Mouse (Mus musculus) intestine, postnatal 0 days (tissue): ENCODE results near the gene Olfr222. TPM values are rescaled to one million over a fixed set of nuclear protein-coding genes. Genes with fewer than 3 reads are reported as not detected.

ENCODE experiments used
- ATAC-seq: fragments of 200-750 bp; cut with Nextera tagmentation; 2 replicates; pipeline ENCODE4 v1.8.0; 2017; ENCODE audit warnings: mild to moderate bottlenecking, moderate TSS enrichment, moderate library complexity
- H3K27ac ChIP-seq: fragments of 300-500 bp; sonication (generic); 2 replicates; pipeline ENCODE4 v1.5.1; 2014; ENCODE audit warnings: mild to moderate bottlenecking, low read depth, low read length, moderate library complexity
- H3K27me3 ChIP-seq: fragments of 300-500 bp; sonication (generic); replicated peaks from 2 replicates; pipeline ENCODE4 v1.6.1; 2014; ENCODE audit warnings: low read length, mixed read lengths; ENCODE audit not compliant: control insufficient read depth, insufficient read depth
- H3K36me3 ChIP-seq: fragments of 300-500 bp; sonication (generic); 2 replicates; pipeline ENCODE4 v1.6.1; 2014; ENCODE audit warnings: mild to moderate bottlenecking, moderate library complexity; ENCODE audit not compliant: control insufficient read depth, insufficient read depth
- H3K4me1 ChIP-seq: fragments of 300-500 bp; sonication (generic); replicated peaks from 2 replicates; pipeline ENCODE4 v1.6.1; 2014; ENCODE audit warnings: antibody characterized with exemption, low read length, mixed read lengths; ENCODE audit not compliant: control insufficient read depth, insufficient read depth
- H3K4me2 ChIP-seq: fragments of 300-500 bp; sonication (generic); replicated peaks from 2 replicates; pipeline ENCODE4 v1.6.1; 2014; ENCODE audit warnings: low read depth, mild to moderate bottlenecking, moderate library complexity
- H3K4me3 ChIP-seq: fragments of 300-500 bp; sonication (generic); 2 replicates; pipeline ENCODE4 v1.5.1; 2014; ENCODE audit warnings: low read depth, low read length
- H3K9ac ChIP-seq: fragments of 300-500 bp; sonication (generic); 2 replicates; pipeline ENCODE4 v1.6.1; 2014; ENCODE audit warnings: mild to moderate bottlenecking, low read depth, low read length
- H3K9me3 ChIP-seq: fragments of 300-500 bp; sonication (generic); 2 replicates; pipeline ENCODE4 v1.6.1; 2016; ENCODE audit warnings: mixed run types; ENCODE audit not compliant: control insufficient read depth
- CTCF ChIP-seq: sonication (generic); IDR thresholded peaks from 2 replicates; pipeline ENCODE4 v1.5.1; 2016; ENCODE audit warnings: low read depth, mild to moderate bottlenecking, control low read depth, antibody characterized with exemption, moderate library complexity
- WGBS: fragments of 180-500 bp; shearing (Covaris S2); extraction: QIAGEN DNeasy Blood & Tissue Kit; methylation state at CpG from one replicate; pipeline ENCODE4 v1.1.7; 2014; 5-methylcytosine and 5-hydroxymethylcytosine counted together
- polyA plus RNA-seq: library from polyadenylated mRNA; unstranded; fragments of >200 nt; fragmentation: Nextera tagmentation; extraction: Ambion mirVana; gene quantifications from 2 replicates; pipeline ENCODE4 v1.2.1, GENCODE M21; 2015

Gene Olfr222
- polyA plus RNA-seq, 1 experiment from 2014 or later = not detected

DNA sequence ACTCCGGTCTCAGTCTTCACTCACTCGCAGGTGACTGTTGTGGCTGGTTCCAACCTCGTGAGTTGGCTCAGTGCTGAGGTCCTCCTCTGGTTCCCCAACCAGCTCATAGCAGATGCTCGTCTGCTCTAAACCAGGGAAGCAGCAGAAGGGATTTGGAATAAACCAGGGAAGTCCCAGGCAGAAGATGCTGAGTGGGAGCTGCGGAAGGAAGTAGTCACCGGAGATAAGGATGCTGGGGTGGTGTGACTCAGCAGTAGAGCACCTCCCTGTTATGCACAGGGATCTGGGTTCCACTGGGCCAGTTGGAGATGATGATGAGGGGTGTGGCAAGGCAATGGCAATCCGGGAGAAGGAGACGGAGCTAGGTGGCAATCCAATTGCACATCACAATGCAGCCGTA is 32.0 kb downstream of the Olfr222 start:
- H3K27me3 ChIP-seq = no peaks in the 10 kb centered on the region
- no peaks in the 10 kb centered on the region for H3K36me3 ChIP-seq
- no peak overlapping the region for H3K9ac ChIP-seq
- H3K4me3 ChIP-seq = no peak overlapping the region
- no peak for TF ChIP-seq CTCF
- H3K9me3 ChIP-seq = no peaks in the 10 kb centered on the region
- no peaks in the 10 kb centered on the region for H3K4me1 ChIP-seq
- no peak overlapping the region for H3K27ac ChIP-seq
- no peak overlapping the region for H3K4me2 ChIP-seq
- 79% methylated on average over 9 of the region's 9 CpGs for WGBS
- no peak for ATAC-seq

DNA sequence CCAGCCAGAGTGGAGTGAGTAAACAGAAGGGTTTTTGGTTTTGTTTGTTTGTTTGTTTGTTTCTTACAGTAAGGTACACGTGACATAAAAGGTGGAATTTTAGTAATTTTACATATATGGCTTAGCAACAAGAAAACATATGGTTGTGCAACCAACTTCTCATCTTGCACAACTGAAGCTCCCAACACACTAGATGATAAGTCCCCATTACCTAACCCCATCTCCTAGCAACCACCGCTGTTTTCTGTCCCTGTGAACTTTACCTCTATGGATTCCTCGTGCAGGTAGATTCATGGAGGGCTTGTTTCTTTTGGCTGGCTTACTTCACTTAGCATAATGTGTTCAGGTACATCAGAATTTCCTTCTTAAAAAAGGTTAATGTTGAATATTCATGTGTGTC is 32.7 kb downstream of the Olfr222 start:
- Histone ChIP-seq H3K4me3 (no peak overlapping the region), H3K27me3 (no peaks in the 10 kb centered on the region), H3K27ac (no peak overlapping the region), H3K4me2 (no peak overlapping the region), H3K9ac (no peak overlapping the region), H3K36me3 (no peaks in the 10 kb centered on the region), H3K4me1 (no peaks in the 10 kb centered on the region), H3K9me3 (no peaks in the 10 kb centered on the region)
- ATAC-seq = no peak
- no peak for TF ChIP-seq CTCF
- WGBS = 49% methylated on average over 3 of the region's 3 CpGs

- no peaks in the 10 kb centered on the region for H3K9me3 ChIP-seq
- H3K9ac ChIP-seq = no peak overlapping the region
- 73% methylated on average over 6 of the region's 6 CpGs for WGBS
- no peak overlapping the region for H3K4me3 ChIP-seq
- H3K4me1 ChIP-seq = no peaks in the 10 kb centered on the region
- H3K36me3 ChIP-seq = no peaks in the 10 kb centered on the region
- no peak overlapping the region for H3K27ac ChIP-seq
- no peak for ATAC-seq
- H3K27me3 ChIP-seq = no peaks in the 10 kb centered on the region
- TF ChIP-seq CTCF = no peak
- no peak overlapping the region for H3K4me2 ChIP-seq
These were observed 33.6 kb downstream of the Olfr222 start for GRCm38 (mm10) chr11:59542442-59542841.

GRCm38 (mm10) chr11:59541324-59541723 is 34.7 kb downstream of the Olfr222 start, which contains the start of gene Nlrp3:
TSS of gene Nlrp3 (plus strand) at chr11:59541568.
- Histone ChIP-seq H3K9ac (no peak within 1 kb of the TSS), H3K36me3 (no peaks in the 10 kb centered on the region), H3K9me3 (no peaks in the 10 kb centered on the region), H3K27ac (no peak within 1 kb of the TSS), H3K4me1 (no peaks in the 10 kb centered on the region), H3K4me3 (no peak within 1 kb of the TSS), H3K4me2 (no peak within 1 kb of the TSS), H3K27me3 (no peaks in the 10 kb centered on the region)
- 61% methylated on average over 3 of the region's 3 CpGs for WGBS
- no peak for ATAC-seq
- no peak for TF ChIP-seq CTCF

GRCm38 (mm10) chr11:59540123-59540522 is 35.9 kb downstream of the Olfr222 start:
- no peaks in the 10 kb centered on the region for H3K9me3 ChIP-seq
- 70% methylated on average over 3 of the region's 3 CpGs for WGBS

GRCm38 (mm10) chr11:59538387-59538786 is 37.6 kb downstream of the Olfr222 start:
- no peak overlapping the region for H3K4me3 ChIP-seq

More at GRCm38 (mm10) chr11:59540123-59540522, 35.9 kb downstream of the Olfr222 start:
- H3K4me2 ChIP-seq = no peak overlapping the region
- H3K27ac ChIP-seq = no peak overlapping the region
- ATAC-seq = no peak
- H3K9ac ChIP-seq = no peak overlapping the region
- no peaks in the 10 kb centered on the region for H3K4me1 ChIP-seq
- no peaks in the 10 kb centered on the region for H3K36me3 ChIP-seq
- no peak overlapping the region for H3K4me3 ChIP-seq
- H3K27me3 ChIP-seq = no peaks in the 10 kb centered on the region
- TF ChIP-seq CTCF = no peak

More at GRCm38 (mm10) chr11:59538387-59538786, 37.6 kb downstream of the Olfr222 start:
- Histone ChIP-seq H3K9me3 (no peaks in the 10 kb centered on the region), H3K9ac (no peak overlapping the region), H3K4me2 (no peak overlapping the region; the same call in 1 of the 2 replicates), H3K4me1 (no peaks in the 10 kb centered on the region), H3K36me3 (no peaks in the 10 kb centered on the region), H3K27ac (no peak overlapping the region), H3K27me3 (no peaks in the 10 kb centered on the region)
- TF ChIP-seq CTCF = peak; percentile 62
- 20% methylated on average over 11 of the region's 11 CpGs for WGBS
- ATAC-seq = no peak
